Mouse (Mus musculus) retina, embryonic 14.5 days (tissue): ENCODE measurements around the gene Otub2.
"Not testable (repeated sequence)": the region's sequence is repeated elsewhere in the genome, so short reads cannot be mapped to it uniquely, and the experiment has no call there.

ENCODE experiments used
- DNase-seq: peaks from one replicate; pipeline ENCODE4 v3.0.0-alpha.2; 2015; ENCODE audit warnings: low spot score

Gene Otub2

DNA sequence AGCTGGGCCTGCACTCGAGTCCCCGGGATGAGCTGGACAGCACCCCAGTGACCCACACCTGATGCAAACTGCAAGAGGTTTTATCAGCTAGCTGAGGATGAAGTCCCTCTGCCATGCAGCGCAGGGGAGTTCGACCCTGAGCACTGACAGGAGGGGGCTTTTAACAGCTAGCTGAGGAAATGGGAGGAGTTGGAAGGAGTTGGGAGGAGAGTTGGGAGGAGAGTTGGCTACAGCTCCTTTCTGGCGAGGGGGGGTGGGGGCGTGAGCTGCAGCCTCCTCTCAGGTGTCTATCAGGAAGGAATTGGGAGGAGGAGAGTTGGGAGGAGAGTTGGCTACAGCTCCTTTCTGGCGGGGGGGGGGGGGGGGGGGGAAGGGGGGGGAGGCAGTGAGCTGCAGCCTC lies 55.8 kb downstream of the Otub2 start:
- DNase-seq = not testable (repeated sequence)

DNA sequence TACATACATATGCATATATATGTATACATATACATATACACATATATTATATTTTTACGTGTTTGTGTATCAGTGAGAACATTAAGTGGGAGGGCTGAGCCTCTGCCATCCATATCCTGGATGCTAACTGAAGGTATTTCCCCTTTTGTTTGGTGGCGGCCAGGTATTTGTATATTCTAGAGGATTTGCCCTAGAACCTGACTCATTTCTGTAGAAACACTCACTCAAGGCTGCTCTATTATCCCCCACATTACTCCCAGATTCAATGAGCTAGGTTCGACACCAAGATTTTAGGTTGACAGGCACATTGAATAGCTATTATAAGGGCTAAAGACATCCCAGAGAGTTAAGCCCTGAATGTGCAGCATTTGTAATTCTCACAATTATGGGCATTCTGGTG lies 56.6 kb downstream of the Otub2 start:
- no peak for DNase-seq

DNA sequence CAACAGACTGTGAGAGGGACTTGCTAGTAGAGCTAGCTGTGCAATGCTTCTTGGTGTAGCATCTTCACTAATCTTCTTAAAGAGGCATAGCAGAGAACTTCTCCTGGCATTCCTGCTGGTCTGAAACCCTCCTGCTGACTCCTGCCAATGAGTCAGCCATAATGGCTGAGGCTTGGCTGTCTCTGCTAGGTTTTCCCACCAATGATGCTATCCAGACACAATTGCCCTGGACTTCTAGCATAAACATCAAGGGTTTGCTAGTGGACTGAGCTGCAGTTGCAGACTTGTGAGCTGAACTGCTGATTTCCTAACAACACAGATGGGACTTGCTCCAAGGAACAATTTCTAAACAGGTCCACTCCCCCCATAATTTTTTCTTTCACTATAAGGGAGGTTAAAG lies 64.9 kb downstream of the Otub2 start:
- no peak for DNase-seq
